Mouse (Mus musculus): Measurements from ENCODE around the gene Adgrf3. TPM values are rescaled to one million over a fixed set of nuclear protein-coding genes. Genes with fewer than 3 reads are reported as not detected.
"Not testable (repeated sequence)": the region's sequence is repeated elsewhere in the genome, so short reads cannot be mapped to it uniquely, and the experiment has no call there.

The Adgrf3 gene
- polyA plus RNA-seq, 1 experiment, result not detected

DNA sequence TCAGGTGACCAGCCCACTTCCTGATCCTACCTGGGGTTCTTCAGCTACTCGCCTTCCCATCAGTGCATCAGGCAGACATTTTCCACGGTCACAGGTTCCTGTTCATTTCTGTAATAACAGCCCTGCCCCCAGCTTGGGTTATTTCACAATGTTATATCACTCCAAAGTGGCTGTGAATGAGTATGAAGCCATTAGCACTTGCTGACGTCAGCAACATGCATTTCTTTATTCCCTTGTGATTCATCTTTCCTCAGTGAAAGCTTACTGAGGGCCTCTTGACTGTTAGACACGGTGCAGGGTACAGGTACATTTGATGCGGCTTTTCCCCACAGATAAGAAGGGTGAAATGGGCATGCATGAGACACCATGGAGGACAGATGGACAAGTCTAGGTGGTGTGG is 10.4 kb upstream of the Adgrf3 start:
- no peaks in the 10 kb centered on the region for H3K36me3 ChIP-seq (ENCODE audit: control insufficient read depth, insufficient read depth)
- TF ChIP-seq USF1 (IDR thresholded peaks at IDR 0.05; ENCODE audit: low read depth) (no peak), MYOD1 (IDR thresholded peaks at IDR 0.05; ENCODE audit: control insufficient read depth, insufficient read length, low read depth) (no peak), CTCF (IDR thresholded peaks at IDR 0.05; ENCODE audit: control insufficient read depth, insufficient read depth, insufficient read length) (no peak), CEBPB (IDR thresholded peaks at IDR 0.05; ENCODE audit: low read depth) (no peak), FOSL1 (IDR thresholded peaks at IDR 0.05; ENCODE audit: insufficient read depth, low read length, poor library complexity, severe bottlenecking) (no peak), MYOG (IDR thresholded peaks at IDR 0.05; ENCODE audit: control insufficient read depth, extremely low read depth, insufficient read length) (no peak), MAX (IDR thresholded peaks at IDR 0.05) (no peak)
- no peaks in the 10 kb centered on the region for H3K79me2 ChIP-seq (ENCODE audit: control insufficient read depth, insufficient read depth)

DNA sequence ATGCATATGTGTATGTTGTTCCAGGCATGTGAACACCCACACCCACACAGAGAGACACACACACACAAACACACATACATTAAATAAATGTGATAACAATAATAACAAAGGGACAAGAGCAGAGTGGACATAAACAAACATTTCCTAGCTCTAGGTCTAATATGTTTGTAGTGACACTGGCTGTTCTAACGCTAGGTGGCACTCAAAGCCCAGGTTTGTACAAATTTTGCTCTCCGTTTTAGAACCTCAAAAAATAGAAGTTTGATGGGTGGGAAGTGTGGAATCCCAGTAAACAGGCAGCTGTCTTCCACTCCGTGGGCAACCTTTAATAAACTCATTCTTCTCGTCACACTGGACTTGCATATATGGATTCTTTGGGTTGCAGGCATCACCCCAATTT is 9.4 kb upstream of the Adgrf3 start:
- Histone ChIP-seq H3K79me3 (ENCODE audit: low read depth) (no peaks in the 10 kb centered on the region), H3K79me2 (ENCODE audit: control insufficient read depth, insufficient read depth) (no peaks in the 10 kb centered on the region), H3K36me3 (ENCODE audit: control insufficient read depth, insufficient read depth) (no peaks in the 10 kb centered on the region), H3K4me3 (ENCODE audit: insufficient read depth, poor library complexity, severe bottlenecking) (no peak overlapping the region), H3ac (ENCODE audit: control insufficient read depth, insufficient read length, low read depth) (no peak overlapping the region), H3K27me3 (ENCODE audit: control insufficient read depth, insufficient read depth, insufficient read length) (peaks cover 14% of the 10 kb centered on the region)
- TF ChIP-seq MYOG (IDR thresholded peaks at IDR 0.05; ENCODE audit: control insufficient read depth, extremely low read depth, insufficient read length) (no peak), MYOD1 (IDR thresholded peaks at IDR 0.05; ENCODE audit: control insufficient read depth, insufficient read length, low read depth) (no peak), CTCF (IDR thresholded peaks at IDR 0.05; ENCODE audit: control insufficient read depth, insufficient read depth, insufficient read length) (peak; percentile 2), CEBPB (IDR thresholded peaks at IDR 0.05; ENCODE audit: low read depth) (no peak), USF1 (IDR thresholded peaks at IDR 0.05; ENCODE audit: low read depth) (no peak)

More for the DNA sequence above, 10.4 kb upstream of the Adgrf3 start:
- H3ac ChIP-seq (ENCODE audit: control insufficient read depth, insufficient read length, low read depth), result no peak overlapping the region
- H3K4me3 ChIP-seq (ENCODE audit: insufficient read depth, poor library complexity, severe bottlenecking), result no peak overlapping the region
- peaks cover 14% of the 10 kb centered on the region for H3K27me3 ChIP-seq (ENCODE audit: control insufficient read depth, insufficient read depth, insufficient read length)
- no peaks in the 10 kb centered on the region for H3K79me3 ChIP-seq (ENCODE audit: low read depth)

- not testable (repeated sequence) for H3K4me3 ChIP-seq (ENCODE audit: insufficient read depth, poor library complexity, severe bottlenecking)
Observed at GRCm38 (mm10) chr5:30210758-30211157, 5.2 kb upstream of the Adgrf3 start.

DNA sequence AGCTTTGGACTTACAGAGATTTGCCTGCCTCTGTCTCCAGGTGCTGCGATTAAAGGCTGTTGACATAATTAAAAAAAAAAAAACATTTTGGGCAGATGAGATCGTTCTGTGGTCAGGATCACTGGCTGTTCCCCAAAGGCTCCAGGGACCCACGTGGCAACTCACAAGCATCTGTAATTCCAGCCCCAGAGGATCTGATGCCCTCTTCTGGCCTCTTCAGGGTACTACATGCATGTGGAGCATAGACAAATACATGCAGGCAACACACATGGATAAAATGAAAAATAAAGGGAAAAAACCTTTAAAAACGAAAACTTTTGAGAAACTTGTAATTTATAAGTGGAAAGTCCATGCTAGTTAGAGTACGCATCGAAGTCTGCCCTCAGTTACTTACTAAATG is 1.8 kb upstream of the Adgrf3 start:
- no peak for TF ChIP-seq CTCF (IDR thresholded peaks at IDR 0.05; ENCODE audit: control insufficient read depth, insufficient read depth, insufficient read length)
- no peak for TF ChIP-seq MYOG (IDR thresholded peaks at IDR 0.05; ENCODE audit: control insufficient read depth, extremely low read depth, insufficient read length)
- no peak for TF ChIP-seq MAX (IDR thresholded peaks at IDR 0.05)
- no peak for TF ChIP-seq MYOD1 (IDR thresholded peaks at IDR 0.05; ENCODE audit: control insufficient read depth, insufficient read length, low read depth)
- no peak for TF ChIP-seq CEBPB (IDR thresholded peaks at IDR 0.05; ENCODE audit: low read depth)
- TF ChIP-seq FOSL1 (IDR thresholded peaks at IDR 0.05; ENCODE audit: insufficient read depth, low read length, poor library complexity, severe bottlenecking), result no peak
- TF ChIP-seq USF1 (IDR thresholded peaks at IDR 0.05; ENCODE audit: low read depth), result no peak
- no peak overlapping the region for H3K4me3 ChIP-seq (ENCODE audit: insufficient read depth, poor library complexity, severe bottlenecking)
- no peaks in the 10 kb centered on the region for H3K36me3 ChIP-seq (ENCODE audit: control insufficient read depth, insufficient read depth)
- no peaks in the 10 kb centered on the region for H3K79me2 ChIP-seq (ENCODE audit: control insufficient read depth, insufficient read depth)
- H3ac ChIP-seq (ENCODE audit: control insufficient read depth, insufficient read length, low read depth), result no peak overlapping the region
- H3K79me3 ChIP-seq (ENCODE audit: low read depth), result no peaks in the 10 kb centered on the region
- H3K27me3 ChIP-seq (ENCODE audit: control insufficient read depth, insufficient read depth, insufficient read length), result no peaks in the 10 kb centered on the region

More at GRCm38 (mm10) chr5:30210758-30211157, 5.2 kb upstream of the Adgrf3 start:
- not testable (repeated sequence) for H3K79me3 ChIP-seq (ENCODE audit: low read depth); H3ac ChIP-seq (ENCODE audit: control insufficient read depth, insufficient read length, low read depth); H3K36me3 ChIP-seq (ENCODE audit: control insufficient read depth, insufficient read depth); H3K27me3 ChIP-seq (ENCODE audit: control insufficient read depth, insufficient read depth, insufficient read length); H3K79me2 ChIP-seq (ENCODE audit: control insufficient read depth, insufficient read depth)

DNA sequence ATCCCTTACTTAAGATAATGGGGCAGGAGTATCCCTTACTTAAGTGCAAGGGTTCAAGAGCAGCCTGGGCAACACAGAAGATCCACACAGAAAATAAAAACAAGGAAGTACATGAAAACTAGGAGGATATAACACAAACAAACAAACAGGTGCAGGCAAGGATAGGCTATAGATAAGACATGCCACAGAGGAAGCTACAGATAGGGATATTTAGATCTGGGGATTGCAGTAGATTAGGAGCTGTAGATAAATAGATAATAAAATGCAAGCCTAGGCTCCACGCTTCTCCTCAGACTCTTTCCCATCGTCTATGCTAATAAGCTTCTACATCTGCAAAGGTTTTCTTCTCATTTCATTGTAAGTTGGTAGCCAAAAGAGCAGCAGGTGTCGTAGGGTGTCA is 488 bp downstream of the Adgrf3 start:
- no peaks in the 10 kb centered on the region for H3K36me3 ChIP-seq (ENCODE audit: control insufficient read depth, insufficient read depth)
- TF ChIP-seq MYOD1 (IDR thresholded peaks at IDR 0.05; ENCODE audit: control insufficient read depth, insufficient read length, low read depth) (no peak), CEBPB (IDR thresholded peaks at IDR 0.05; ENCODE audit: low read depth) (no peak), MAX (IDR thresholded peaks at IDR 0.05) (no peak), USF1 (IDR thresholded peaks at IDR 0.05; ENCODE audit: low read depth) (no peak), CTCF (IDR thresholded peaks at IDR 0.05; ENCODE audit: control insufficient read depth, insufficient read depth, insufficient read length) (no peak), MYOG (IDR thresholded peaks at IDR 0.05; ENCODE audit: control insufficient read depth, extremely low read depth, insufficient read length) (no peak), FOSL1 (IDR thresholded peaks at IDR 0.05; ENCODE audit: insufficient read depth, low read length, poor library complexity, severe bottlenecking) (no peak)
- H3K79me3 ChIP-seq (ENCODE audit: low read depth), result no peaks in the 10 kb centered on the region
- H3K79me2 ChIP-seq (ENCODE audit: control insufficient read depth, insufficient read depth), result no peaks in the 10 kb centered on the region
- no peak overlapping the region for H3K4me3 ChIP-seq (ENCODE audit: insufficient read depth, poor library complexity, severe bottlenecking)
- no peak overlapping the region for H3ac ChIP-seq (ENCODE audit: control insufficient read depth, insufficient read length, low read depth)
- H3K27me3 ChIP-seq (ENCODE audit: control insufficient read depth, insufficient read depth, insufficient read length), result peaks cover 3% of the 10 kb centered on the region

DNA sequence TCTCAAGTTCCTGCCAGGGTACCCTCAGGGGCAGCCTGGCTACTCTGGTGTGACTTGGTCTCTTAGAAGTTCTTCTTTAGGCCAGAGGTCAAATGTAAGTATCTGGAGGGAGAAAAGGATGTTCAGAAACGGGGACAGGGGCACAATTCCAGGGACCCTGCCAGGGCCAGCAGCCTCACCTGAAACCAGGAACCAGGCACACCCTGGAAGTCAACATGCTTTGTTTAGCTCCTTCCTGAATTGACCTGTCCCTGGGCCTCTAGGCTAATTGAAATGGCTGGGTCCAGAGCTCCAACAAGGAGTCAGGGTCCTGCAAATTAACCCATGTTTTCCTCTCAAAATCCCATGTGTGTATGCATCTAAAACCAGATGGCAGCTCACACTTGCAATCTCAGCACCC is 1.1 kb downstream of the Adgrf3 start:
- Histone ChIP-seq H3K79me2 (ENCODE audit: control insufficient read depth, insufficient read depth) (no peaks in the 10 kb centered on the region), H3K79me3 (ENCODE audit: low read depth) (no peaks in the 10 kb centered on the region), H3ac (ENCODE audit: control insufficient read depth, insufficient read length, low read depth) (no peak overlapping the region), H3K36me3 (ENCODE audit: control insufficient read depth, insufficient read depth) (no peaks in the 10 kb centered on the region), H3K27me3 (ENCODE audit: control insufficient read depth, insufficient read depth, insufficient read length) (peaks cover 3% of the 10 kb centered on the region), H3K4me3 (ENCODE audit: insufficient read depth, poor library complexity, severe bottlenecking) (no peak overlapping the region)
- no peak for TF ChIP-seq FOSL1 (IDR thresholded peaks at IDR 0.05; ENCODE audit: insufficient read depth, low read length, poor library complexity, severe bottlenecking)
- no peak for TF ChIP-seq MYOG (IDR thresholded peaks at IDR 0.05; ENCODE audit: control insufficient read depth, extremely low read depth, insufficient read length)
- no peak for TF ChIP-seq MAX (IDR thresholded peaks at IDR 0.05)
- no peak for TF ChIP-seq CTCF (IDR thresholded peaks at IDR 0.05; ENCODE audit: control insufficient read depth, insufficient read depth, insufficient read length)
- TF ChIP-seq CEBPB (IDR thresholded peaks at IDR 0.05; ENCODE audit: low read depth), result no peak
- TF ChIP-seq USF1 (IDR thresholded peaks at IDR 0.05; ENCODE audit: low read depth), result no peak
- TF ChIP-seq MYOD1 (IDR thresholded peaks at IDR 0.05; ENCODE audit: control insufficient read depth, insufficient read length, low read depth), result no peak

Measured in C2C12 (cell line).